Mouse (Mus musculus): ENCODE measurements around the gene Trit1.
"Not testable (repeated sequence)": the region's sequence is repeated elsewhere in the genome, so short reads cannot be mapped to it uniquely, and the experiment has no call there.

Trit1 gene

DNA sequence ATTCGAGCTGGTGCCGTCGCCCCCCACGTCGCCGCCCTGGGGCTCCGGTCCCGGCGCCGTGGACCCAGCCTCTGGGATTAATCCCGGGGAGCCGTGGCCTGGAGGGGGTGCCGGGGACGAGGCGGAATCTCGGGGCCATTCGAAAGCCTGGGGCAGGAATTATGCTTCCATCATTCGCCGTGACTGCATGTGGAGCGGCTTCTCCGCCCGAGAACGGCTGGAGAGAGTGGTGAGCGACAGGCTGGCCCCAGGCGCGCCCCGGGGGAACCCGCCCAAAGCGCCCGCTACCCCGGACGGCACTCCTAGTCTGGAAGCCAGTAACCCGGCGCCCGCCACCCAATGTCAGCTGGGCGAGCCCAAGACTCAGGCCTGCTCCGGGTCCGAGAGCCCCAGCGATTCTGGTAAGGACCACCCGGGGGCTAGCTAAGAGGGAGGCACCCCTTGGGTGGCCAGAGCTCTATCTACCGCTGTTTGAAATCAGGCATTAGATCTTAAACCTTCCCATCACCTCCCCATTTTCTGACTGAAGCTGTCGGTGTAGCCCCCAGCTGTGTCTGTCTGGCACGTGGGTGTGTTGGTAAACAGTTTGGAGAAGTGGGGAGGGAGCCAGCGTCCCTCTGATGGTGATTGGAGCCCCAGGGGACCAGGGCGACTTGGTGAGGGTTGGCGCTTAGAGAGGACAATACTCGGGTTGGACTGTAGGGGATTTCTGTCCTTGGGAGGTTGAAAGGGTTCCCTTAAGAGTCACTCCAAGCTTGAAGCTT lies 19.6 kb upstream of the Trit1 start:
- CTCF ChIA-PET = no interaction called here

DNA sequence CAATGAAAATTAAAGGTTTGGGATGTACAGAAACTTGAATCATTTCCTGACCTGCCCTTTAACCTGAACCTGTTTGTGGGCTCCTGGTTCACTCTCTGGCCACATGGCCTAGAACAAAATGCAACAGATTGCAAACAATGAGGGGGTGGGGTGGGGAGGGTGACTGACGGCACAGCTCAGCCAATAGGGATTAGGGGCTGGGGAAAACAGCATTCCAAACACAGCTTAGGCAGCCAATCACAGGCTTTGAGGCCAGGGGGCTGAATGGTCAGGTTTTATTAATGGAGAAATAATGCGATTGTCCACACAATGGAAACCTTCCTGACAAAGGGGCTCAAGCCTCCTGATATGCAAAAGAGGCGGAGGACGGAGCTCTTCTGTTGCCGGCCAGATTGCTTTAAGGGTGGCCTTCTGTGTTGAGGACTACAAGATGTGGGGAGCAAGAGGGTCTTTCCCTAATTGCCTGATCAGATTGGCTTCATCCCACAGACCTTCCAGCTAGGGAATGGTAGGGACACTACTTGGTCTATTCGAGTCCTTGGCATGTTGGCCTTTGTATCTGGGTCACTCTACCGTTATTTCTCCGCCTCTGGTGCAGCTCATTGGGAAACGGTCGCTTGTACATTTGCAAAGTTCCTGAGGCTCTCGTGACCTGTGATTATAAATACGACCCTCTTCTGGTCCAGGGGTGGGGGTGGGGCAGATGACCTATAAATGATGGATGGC lies 17.7 kb upstream of the Trit1 start:
- CTCF ChIA-PET = no interaction called here

DNA sequence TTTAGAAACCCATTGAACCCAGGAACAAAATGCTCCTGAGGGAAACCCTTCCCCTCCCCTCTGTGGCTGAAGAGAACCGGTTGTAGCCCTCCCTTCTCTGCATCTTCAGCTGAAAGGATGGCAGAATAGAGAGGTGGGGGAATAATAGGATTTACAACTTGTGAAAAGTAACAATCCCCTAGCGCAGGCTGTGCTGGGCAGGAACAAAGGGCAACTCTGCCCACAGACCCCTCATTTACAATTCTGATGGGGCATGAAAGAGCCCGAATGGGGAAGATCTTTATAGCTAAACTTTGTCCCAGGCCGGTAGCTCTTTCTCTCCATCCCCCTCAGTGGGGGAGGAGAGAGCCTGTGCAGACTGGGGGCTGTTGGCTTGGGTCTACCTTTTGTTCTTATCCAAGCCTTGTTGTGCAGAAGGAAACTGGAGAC lies 17.1 kb upstream of the Trit1 start:
- CTCF ChIA-PET = no interaction called here

DNA sequence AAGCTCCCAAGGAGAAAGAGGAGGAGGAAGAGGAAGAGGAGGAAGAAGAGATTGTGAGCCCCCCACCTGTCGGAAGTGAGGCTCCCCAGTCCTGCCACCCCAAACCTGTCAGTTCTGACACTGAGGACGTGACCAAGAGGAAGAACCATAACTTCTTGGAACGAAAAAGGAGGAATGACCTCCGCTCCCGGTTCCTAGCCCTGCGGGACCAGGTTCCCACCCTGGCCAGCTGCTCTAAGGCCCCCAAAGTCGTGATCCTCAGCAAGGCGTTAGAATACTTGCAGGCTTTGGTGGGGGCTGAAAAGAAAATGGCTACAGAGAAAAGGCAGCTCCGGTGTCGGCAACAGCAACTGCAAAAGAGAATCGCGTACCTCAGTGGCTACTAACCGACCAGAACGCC lies 16.3 kb upstream of the Trit1 start:
- CTCF ChIA-PET = no interaction called here

DNA sequence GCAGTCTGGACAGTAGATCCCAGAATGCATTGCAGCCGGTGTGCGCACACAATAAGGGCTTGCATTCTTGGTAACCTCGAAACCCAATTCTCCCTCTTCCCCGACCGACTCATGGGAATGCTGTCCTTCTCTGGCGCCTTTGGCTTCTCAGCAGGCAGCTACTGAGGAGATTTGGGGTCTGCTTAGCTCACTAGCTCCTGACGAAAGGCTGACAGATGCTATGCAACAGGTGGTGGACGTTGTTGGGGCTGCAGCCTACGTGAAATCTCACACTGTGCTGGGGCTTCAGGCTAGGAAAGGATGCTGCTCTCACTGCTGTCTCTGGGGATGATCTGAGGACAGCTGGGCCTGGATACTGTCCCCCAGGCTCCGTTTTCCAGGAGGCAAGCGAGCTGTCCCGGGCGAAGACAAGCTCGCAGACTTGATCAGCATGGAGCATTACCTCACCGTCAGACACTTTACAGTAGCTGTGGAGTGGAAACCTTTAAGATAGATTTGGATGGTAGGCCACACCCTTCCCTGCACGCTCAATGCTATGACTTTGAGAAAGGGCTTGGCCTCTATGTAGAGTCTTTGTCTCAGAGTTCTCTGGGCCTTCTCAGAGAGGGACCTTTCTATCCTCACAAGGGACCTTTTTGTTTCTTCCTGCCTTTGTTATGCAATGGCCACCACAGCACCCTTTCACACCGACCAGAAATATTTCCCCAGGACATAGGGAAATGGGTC lies 15.6 kb upstream of the Trit1 start:
- CTCF ChIA-PET = no interaction called here

DNA sequence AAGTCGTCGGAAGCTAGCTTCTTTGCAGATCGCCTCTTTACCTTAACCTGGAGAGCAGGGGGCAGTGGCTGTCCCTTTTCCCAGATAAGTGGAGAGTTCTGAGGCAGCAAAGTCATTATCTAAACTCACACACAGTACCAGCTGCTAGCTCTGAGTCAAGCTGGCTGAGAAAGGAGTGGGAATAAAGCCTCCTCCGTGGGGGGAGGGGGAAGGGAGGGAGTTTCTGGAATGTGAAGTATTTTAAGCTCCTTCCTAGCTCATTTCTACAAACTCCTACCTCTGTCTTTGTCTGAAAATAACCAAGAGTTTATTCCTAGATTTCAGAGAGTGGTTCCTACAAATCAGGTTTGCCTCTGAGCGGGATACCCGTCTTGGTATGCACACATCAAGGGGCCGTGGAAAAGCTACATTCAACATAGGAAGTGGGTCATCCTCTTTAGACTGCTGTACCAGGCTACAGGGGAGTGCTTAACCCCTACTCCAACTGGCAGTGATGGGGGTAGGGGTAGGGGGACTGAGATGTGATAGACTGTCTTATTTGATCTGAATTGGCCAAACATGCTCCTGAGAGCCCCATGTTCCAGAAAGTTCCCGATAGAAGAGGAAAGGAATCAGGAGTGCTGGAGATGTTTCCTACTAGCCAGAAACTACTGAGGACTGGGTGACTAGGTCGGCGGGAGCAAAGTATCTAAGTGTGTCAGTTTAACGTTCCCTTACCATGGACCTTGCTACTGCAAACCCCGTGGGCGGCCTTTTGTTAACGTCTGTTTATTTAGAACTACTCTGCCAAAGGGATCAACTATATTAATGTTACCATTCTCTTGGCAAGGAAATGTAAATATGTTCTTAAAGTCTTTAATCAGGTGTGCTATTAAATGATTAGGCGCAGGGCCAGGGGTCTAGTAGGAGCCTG lies 11.1 kb upstream of the Trit1 start:
- CTCF ChIA-PET = no interaction called here

DNA sequence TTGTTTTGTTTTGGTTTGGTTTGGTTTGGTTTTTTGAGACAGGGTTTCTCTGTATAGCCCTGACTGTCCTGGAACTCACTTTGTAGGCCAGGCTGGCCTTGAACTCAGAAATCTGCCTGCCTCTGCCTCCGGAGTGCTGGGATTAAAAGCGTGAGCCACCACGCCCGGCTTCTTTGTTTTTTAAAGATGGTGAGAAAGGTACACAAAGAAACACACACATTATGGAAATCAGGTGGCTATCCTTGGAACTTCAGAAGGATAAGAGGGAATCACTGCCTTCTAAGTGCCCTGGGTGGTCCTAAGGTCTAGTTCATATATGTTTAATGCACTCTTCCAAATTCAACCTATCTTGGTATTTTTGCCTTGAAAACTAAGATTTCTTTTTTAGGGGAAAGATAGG lies 3.9 kb upstream of the Trit1 start:
- CTCF ChIA-PET = not testable (repeated sequence)

DNA sequence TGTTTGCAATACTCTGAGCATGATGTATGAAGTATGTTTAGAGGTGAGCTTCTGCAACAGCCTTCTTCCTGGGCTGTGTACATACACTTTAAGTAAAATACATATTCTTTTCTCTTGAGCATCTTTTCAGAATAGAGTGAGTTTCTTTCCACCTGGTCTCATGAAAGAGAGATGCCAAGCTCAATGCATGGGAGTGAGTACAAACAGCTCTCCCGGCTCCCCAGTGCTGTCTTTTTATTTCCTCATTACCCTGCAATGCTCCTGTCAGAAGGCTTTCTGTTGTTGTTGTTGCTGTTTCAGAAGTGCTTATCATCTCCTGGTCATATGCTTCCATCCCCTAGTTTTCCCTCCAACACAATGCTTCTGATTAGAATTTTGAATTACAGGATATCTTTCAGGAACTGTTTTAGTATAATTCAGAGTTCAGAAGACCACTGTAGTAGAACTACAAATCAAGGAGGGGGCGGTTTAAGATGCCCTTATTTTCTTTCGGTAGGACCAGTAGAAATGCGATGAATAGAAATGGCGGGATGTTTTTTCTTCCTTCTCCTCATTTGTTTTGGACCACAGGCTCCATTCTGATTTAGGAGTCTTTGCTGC lies 3.0 kb upstream of the Trit1 start:
- CTCF ChIA-PET = no interaction called here

DNA sequence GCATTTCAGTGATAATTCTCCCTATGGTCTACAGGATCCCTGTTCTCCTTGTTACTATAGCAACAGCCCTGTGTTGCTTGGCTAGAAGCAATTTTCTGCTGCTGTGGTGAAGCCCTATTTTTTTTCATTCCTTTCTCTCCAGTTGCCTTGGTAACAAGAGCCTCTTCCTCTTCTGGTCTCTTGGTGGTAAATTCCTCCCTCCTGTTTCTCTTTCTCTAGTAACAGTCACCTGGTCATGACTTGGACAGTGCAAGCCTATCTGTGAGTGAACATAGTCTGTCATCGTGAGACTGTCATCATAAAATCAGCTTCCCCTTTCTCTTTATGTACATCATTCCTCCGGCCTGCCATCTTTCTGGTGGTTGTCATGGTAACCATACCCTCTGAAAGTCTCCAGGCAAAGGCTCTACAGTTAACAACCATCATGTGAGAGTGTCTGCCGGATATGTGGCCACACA lies 2.4 kb upstream of the Trit1 start:
- CTCF ChIA-PET = no interaction called here

DNA sequence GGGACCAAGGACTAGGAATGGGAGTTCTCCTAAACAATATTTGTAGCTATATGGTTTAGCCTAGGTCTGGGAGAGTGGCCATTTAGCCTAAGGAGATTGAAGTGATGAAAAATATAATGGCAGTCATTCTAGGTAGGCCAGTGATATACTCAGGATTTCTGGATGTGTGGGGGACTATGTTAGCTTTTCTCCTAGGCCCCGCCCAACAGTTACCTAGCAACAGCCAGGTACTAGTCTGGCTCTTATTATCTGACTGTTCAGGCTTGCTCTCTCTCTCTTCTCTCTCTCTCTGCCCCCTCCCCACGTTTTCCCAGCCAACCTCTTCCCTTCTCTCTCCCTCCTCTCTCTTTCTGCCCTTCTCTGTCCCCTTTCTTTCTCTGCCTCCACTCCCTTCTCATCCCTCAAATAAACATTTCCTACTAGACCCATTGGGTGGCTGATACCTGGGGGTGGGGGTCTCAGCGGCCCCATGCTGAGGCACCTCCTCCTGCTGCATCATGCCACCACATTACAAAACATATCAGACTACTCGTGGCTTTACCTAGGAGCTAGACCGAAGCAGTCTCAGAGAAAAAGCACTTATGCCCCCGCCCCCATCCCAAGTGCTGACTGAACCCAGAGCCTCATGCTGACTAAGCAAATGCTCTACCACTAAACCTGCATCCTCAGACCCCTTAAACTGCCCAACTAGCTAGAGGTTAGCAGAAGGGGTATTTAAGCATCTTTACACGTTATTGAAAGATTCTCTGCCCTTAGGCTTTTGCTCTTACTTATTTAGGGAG lies 1.7 kb upstream of the Trit1 start:
- CTCF ChIA-PET = interaction anchor here (0.6 to 0.7 kb wide), 2 partner anchors 19 to 34 kb away, joined by 3 to 4 read pairs; no protein-coding TSS in a partner anchor

DNA sequence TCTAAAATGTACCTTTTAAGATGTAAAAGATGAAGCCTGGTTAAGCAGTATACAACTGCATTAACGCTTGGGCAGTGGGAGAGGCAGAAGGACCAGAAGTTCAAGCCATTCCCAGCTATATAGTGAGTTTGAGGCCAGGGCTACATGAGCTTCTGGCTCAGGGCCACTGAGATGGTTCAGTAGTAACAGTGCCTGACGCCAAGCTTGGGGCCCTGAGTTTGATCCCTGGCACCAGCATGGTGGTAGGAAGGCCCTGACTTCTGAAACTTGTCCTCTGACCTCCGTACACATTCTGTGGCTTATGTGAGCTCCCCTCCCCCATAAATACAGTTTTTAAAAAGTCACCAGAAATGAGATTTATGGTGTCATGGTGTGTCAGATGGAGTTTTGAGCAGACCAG lies 5.2 kb downstream of the Trit1 start:
- CTCF ChIA-PET = no interaction called here

DNA sequence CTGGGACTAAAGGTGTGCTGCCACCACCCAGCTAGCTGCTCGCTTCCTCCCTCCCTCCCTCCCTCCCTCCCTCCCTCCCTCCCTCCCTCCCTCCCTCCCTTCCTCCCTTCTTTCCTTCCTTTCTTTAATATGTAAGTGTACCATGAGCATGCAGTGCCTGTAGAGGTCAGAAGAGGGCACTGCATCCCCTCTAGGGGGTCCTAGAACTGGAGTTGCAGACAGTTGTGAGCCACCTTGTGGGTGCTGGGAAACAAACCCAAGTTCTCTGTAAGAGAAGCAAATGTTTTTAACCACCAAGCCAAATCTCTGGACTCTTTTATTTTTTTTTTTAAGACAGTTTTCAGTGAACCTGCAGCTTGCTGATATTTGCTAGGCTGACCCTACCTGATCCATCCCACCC lies 6.5 kb downstream of the Trit1 start:
- CTCF ChIA-PET = interaction anchor here (1.3 kb wide), 1 partner anchor 28 kb away, joined by 5 read pairs; the partner anchor contains the start of gene Mycl

DNA sequence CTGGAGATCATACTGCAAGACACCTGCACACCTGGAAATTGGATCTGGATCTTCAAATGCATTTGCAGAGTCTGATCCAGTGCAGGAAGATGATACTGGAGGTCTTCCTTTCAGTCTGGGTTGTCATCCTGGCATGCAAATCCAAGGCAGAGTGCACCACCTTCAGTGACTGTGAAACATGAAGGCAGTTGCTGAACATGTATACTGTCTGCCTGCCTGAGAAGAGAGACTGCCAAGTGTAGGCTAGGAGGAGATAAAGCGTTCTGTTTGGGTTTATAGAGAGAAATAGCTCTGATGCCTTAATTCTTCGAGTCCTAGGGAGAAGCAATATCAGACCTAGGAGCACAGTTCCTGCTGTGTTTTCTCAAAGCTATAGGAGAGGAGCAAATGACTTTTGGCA lies 9.0 kb downstream of the Trit1 start:
- CTCF ChIA-PET = interaction anchor here (0.6 to 1.2 kb wide), 3 partner anchors 8 to 33 kb away, joined by 3 to 4 read pairs (median 3); partner anchors contain the start of gene Mycl

DNA sequence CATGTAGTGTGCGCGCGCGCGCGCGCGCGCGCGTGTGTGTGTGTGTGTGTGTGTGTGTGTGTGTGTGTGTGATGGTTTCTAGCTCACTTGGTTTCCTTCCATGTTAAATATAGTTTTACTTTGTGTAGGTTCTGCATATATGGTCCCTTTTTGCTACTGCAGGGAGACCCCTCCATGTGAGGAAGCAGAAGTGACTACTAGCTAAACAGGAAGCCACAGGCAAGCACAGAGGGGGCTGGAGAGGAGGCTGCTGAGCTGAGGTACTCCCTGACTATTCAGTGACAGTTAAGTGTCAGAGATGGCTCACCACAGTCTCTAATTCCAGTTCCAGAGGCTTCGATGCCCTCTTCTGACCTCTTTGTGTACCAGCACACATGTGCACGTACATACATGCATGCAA lies 9.8 kb downstream of the Trit1 start:
- CTCF ChIA-PET = interaction anchor here (0.5 to 1.2 kb wide), 5 partner anchors 9 to 41 kb away, joined by 3 to 10 read pairs (median 3); no protein-coding TSS in a partner anchor

DNA sequence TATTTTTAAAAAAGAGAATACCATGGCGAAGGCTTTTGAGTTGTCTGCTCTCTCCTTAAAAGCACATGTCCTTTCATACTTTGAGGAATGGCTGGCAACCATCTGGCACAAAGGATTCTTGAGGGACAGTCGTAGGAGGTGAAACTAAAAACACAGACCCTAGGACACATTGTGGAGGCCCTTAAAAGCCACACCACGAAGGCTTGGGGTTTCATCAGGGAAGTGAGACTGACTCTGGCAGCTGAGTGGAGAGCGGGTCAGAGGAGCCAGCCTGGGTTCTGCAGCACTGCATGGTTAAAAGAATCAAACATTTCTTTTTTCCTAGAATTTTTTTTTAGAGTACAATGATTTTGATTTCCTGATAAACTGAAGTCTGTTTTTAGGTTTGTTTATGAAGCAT lies 10.2 kb downstream of the Trit1 start:
- CTCF ChIA-PET = interaction anchor here (0.7 kb wide), 2 partner anchors 20 to 42 kb away, joined by 3 read pairs; no protein-coding TSS in a partner anchor

DNA sequence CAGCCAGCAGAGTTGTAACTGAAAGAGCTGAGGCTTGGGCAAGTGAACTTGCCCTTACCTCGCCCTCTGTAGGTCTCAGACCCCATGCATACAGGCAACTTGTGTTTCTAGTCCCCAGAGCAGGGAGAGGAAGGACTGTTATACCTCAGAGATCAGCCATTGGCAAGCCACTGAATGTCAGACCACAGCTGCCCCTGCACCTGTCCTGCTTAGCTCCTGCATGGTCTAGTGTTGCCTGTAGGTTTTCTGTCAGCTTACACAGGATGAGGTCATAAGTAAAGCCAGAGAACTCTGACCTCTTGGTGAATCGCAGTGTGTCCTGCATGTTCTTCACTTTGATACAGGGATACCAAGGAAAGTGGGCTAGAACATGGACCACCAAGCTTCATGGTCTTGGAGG lies 18.4 kb downstream of the Trit1 start:
- CTCF ChIA-PET = interaction anchor here (0.6 kb wide), 1 partner anchor 114 kb away, joined by 11 read pairs; no protein-coding TSS in a partner anchor

DNA sequence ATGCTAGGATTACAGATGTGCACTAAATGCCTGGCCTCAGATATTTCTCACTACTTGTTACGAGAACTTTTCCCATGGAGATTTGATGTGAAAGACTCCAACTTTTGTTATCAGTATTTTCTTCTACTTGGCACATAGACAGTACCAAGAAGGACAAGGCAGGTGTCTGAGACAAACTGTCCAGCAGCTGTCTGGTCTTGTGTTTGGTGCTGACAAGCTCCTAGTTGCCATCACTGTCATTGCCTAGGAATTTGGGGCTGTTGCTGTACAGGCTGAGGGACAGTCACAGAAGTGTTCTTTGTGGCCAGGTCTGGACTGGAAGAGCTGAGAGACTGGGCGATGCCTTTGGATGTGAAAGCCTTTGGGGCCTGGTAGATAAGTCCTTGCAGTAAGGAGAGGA lies 19.2 kb downstream of the Trit1 start:
- CTCF ChIA-PET = no interaction called here

DNA sequence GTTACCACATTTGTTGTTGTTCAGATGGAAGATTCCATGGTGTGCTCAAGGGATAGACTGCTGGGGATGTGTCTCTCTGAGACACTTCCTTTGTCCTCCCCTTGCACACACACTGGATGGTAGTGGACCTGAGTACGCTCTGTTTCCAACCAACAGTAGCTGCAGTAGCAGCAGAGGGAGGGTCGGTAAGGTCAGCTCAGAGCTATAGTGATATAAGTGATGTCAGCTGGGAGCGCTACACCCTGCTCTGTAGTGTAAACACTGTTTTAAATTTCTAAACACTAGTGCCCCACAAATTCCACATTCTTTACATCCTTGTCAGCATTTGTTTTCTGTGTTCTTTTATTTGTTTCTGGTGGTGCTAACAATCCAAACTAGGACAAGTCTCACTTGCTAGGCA lies 20.3 kb downstream of the Trit1 start:
- CTCF ChIA-PET = no interaction called here

DNA sequence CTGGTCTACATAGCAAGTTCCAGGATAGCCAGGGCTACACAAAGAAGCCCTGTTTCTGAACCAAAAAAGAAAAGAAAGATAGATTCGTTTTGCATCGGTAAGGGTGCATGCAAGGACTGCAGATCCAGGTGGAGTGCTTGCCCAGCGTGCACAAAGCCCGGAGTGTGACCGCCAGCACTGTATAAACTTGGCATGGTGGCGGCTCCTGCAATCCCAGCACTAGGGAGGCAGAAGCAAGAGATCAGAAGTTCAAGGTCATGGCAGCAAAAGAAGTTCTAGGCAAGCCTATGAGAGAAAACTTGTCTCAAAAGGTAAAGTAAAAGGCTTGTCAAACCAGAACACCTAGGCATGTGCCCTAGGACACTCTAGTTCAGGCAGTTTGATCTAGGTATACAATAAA lies 24.7 kb downstream of the Trit1 start:
- CTCF ChIA-PET = no interaction called here

DNA sequence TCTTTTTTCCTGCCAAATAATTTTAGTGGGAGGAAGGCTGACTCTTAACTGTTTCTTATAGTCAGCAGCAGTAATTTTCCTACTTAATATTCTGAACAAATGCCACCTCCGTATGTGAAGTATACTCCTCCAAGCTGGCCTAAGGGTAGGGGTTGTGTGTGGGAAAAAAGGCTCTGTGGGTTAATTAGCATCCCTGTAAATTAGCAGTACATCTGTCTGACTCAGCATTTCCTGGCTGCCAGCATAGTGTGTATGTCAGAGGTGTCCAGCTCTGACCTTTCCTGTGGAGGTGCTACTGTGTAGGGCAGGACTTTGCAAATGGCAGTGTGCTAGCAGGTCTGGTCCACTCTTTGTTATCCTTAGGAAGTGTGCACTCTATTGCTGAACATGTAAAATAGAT lies 27.5 kb downstream of the Trit1 start:
- CTCF ChIA-PET = no interaction called here

All from spleen, embryonic (tissue).